Mouse (Mus musculus) small intestine, adult 2 months (tissue): ENCODE measurements around the gene Gpc3.

Experiments
- CTCF ChIP-seq: fragments of 200-500 bp; IDR thresholded peaks from 2 replicates; pipeline ENCODE4 v1.5.1; 2012; ENCODE audit warnings: low read depth, mild to moderate bottlenecking, control low read depth, inconsistent platforms, low read length, moderate library complexity, mixed read lengths; ENCODE audit not compliant: insufficient replicate concordance, insufficient read length; ENCODE audit errors: extremely low read depth
- POLR2A ChIP-seq: fragments of 200-500 bp; IDR thresholded peaks from 2 replicates; pipeline ENCODE4 v1.6.1; 2012; ENCODE audit warnings: low read depth, mild to moderate bottlenecking, control low read depth, inconsistent platforms, low read length, moderate library complexity

DNA sequence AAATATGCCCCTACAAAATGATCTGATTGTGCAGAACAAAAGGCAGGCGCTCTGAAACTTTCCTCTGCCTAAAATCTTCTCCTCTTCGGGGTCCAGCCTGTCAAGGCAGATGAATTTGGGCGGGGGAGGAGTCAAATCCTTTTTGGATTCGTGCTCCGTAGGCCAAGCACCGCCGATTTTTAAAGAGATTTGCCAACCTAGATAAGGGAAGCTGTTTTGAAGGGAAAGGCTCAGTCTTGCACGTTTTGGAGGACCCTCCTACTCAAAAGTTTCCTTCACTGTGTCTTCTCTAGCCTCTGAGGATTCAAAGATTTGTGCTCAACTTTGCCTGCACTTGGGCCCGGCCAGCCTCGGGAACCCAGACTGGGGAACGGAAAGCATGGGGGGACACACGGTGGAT is 944 bp downstream of the Gpc3 start:
- TF ChIP-seq CTCF, result no peak
- TF ChIP-seq POLR2A, result no peak
